Mouse (Mus musculus) heart, postnatal 25 days (tissue): ENCODE data around the gene Fam83d. TPM values are rescaled to one million over a fixed set of nuclear protein-coding genes. Genes with fewer than 3 reads are reported as not detected.

Source experiments
- DNase-seq: peaks from one replicate; pipeline ENCODE4 v3.0.0; 2022; ENCODE audit warnings: low spot score
- intact Hi-C: fragments of 180-260 bp; cut with DNase I; formaldehyde crosslinking; loops from one replicate; pipeline ENCODE4 v1.15.1; 2025
- microRNA-seq: library from miRNA; unstranded; fragments of <30 nt; microRNA quantifications from one replicate; pipeline ENCODE4 v1.2.0, GENCODE M21; 2022
- total RNA-seq, 2 experiments: library from RNA; stranded (reverse); gene quantifications; 2 replicates each; pipeline ENCODE4 v1.2.3; 2021

The Fam83d gene
- total RNA-seq, 2 experiments from 2014 or later, result 0.75 to 1.1 TPM

DNA sequence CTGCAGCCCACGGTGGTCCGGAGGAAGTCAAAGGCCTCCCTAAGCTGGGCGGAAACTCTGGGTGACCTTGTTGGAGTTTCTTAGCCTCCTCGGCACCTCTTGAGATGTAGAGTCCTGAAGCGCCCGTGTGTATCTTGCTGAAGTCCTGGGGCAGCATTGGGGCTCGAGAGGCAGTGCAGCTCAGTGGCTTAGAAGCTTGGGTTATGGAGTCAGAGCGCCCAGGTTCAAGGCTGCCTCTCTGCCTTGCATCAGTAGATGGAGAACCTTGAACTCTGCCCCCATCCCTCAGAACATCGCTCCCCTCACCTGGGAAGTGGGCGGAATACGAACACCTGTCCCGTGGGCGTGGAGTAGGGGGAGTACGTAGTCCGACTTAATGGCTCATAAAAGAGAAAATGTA is 27.1 kb downstream of the Fam83d start:
- intact Hi-C loops, result loop anchor here (2.0 kb wide), 1 partner anchor 28 kb away; no protein-coding TSS in a partner anchor
- DNase-seq, result no peak

DNA sequence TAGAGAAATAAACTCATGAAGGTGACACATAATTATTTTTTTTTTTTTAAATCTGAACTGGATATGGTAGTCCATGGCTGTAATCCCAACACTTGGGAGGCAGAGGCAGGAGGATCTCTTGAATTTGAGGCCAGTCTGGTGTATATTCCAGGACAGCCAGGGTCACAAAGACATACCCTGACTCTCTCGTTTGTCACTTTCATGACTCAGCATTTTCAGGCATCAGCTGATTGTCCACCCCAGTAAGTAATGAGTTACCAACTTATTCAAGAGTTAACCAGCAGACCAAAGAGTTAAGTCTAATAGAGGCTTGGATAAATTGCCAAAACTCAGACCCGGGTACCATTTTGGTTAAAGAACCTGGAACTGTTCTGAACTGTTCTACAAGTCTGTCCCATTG is 28.0 kb downstream of the Fam83d start:
- DNase-seq, result no peak
- intact Hi-C loops, result loop anchor here (2.0 kb wide), 1 partner anchor 29 kb away; no protein-coding TSS in a partner anchor

- intact Hi-C loops, result no loop called here
- DNase-seq, result no peak
These were observed 31.4 kb downstream of the Fam83d start for GRCm38 (mm10) chr2:158799328-158799727.

GRCm38 (mm10) chr2:158800788-158801187 is 32.9 kb downstream of the Fam83d start:
- intact Hi-C loops, result no loop called here
- no peak for DNase-seq

DNA sequence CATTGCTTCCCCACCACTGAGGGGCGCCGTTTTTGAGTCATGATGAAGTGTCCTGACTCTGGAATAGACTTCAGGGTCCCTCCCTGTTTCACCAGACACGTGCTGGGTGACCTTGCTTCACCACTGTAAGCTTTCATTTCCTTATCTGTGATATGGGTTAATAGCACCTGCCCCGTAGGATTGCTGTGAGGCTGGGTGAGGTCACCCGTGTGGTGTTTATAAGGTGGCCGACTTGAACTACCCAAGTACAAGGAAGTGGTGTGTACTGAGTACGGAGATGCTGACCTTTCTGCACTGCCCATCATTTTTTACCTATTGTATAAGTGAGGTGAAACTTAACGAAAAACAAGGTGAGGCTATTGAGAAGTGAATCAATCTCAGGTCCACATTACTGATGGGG is 35.7 kb downstream of the Fam83d start:
- intact Hi-C loops, result no loop called here

DNA sequence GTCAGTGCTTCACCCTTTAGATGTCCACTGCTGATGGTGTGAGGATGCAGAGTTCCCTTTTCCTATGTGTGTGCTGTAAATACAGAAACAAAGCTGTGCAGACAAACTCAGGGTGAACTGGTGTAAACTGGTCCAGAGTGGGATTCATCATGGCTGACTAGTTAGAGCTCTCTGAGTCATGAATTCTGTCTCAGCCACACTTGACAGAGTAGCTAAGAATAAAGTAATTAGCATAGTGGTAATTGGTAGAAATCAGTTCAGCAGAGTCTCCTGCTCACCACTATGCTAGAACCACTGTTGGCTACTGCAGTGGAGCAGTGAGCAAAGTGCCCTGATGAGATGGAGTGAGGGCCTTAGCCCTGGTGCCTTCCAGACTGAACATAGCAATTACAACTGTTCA is 47.8 kb downstream of the Fam83d start:
- DNase-seq, result no peak
- intact Hi-C loops, result no loop called here

More for the DNA sequence above, 35.7 kb downstream of the Fam83d start:
- DNase-seq, result no peak

GRCm38 (mm10) chr2:158816239-158816638 is 48.3 kb downstream of the Fam83d start:
- DNase-seq, result no peak
- intact Hi-C loops, result no loop called here

DNA sequence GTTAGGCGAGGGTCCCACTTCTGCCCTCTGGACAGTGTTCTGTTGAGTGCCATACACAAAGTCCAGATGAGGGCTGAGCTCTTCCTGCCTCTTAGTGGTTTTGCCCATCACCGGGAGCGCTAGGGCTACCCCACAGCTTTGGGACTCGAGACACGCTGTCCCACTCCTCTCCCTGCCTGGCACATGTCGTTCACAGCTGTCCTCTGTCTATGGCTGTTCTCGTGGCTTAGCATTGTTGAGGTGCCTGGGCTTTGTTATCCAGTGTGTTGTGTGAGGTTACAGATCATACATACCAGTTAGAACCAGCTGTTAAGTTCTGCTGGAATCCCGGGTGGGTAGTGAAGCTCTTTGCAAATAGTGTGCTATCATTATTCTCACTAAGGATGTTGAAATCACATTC is 49.8 kb downstream of the Fam83d start:
- DNase-seq, result no peak
- intact Hi-C loops, result no loop called here

DNA sequence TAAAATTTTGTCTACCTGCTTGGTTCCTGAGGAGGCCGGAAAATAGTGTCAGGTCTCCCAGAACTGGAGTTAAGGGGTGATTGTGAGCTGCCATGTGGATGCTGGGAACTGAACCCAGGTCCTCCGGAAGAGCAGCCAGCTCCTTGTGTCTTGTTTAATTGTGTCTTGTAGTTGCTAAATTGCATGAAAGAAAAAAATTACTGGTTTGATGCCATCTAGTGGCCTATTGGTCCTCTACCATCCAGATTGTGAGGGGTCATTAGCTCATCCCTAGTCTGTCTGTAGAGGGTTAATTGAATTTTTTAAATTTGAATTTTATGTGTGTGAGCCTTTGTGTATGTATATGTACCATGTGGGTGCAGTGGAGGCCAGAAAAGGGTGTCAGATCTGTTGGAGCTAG is 60.2 kb downstream of the Fam83d start:
- intact Hi-C loops, result no loop called here

GRCm38 (mm10) chr2:158829746-158830145 is 61.9 kb downstream of the Fam83d start:
- intact Hi-C loops, result no loop called here
- DNase-seq, result no peak

More for the DNA sequence above, 60.2 kb downstream of the Fam83d start:
- no peak for DNase-seq

DNA sequence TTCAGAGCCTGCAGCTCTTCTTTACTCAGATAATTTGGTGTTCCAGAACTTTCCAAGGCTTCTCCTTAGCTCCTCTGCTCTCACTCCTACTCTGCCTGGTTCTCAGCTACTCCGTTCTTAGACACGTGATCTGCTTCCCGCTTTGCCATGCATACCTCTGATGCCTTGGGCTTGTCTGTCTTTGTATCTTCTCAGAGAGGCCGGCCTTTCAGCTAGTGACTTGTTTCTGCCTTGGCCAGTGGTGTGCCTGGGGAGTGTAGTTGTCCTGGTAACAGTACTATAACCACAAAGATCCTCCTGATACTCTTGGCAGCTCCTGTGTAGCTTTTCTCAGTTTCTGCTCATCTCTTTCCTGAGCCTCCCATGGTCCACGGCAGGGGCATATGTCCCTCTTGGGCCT is 65.3 kb downstream of the Fam83d start:
- DNase-seq, result no peak

GRCm38 (mm10) chr2:158833645-158834044 is 65.8 kb downstream of the Fam83d start:
- intact Hi-C loops, result no loop called here
- DNase-seq, result no peak

More for the DNA sequence above, 65.3 kb downstream of the Fam83d start:
- intact Hi-C loops, result no loop called here

Small RNA genes lying within 50 kb of the gene (microRNA-seq; reads per million reads assigned to microRNA genes)
- gene Gm26141, result not detected

Other genes starting within 250 kb of the Fam83d start
- not detected for gene Slc32a1, start 157.3 kb upstream of the Fam83d start, total RNA-seq
- 1 to 10 TPM; 5.3 to 5.5 TPM for gene Actr5, start 143.2 kb upstream of the Fam83d start, total RNA-seq
- 10 to 100 TPM; 15.0 to 15.3 TPM for gene Ppp1r16b, start 102.7 kb upstream of the Fam83d start, total RNA-seq
- gene Dhx35, start 26.7 kb downstream of the Fam83d start, total RNA-seq, result 10 to 100 TPM; 16.2 to 17.8 TPM